In genomic region chr12:82171591-82171990, GRCm38 (mm10) we compare ENCODE assay signal across 8 mouse cellular contexts. TPM values are rescaled to one million over a fixed set of nuclear protein-coding genes. Genes with fewer than 3 reads are reported as not detected.
DNase-seq lines count a peak whose midpoint lies in the region; ATAC-seq lines count a peak whose summit lies in the region.

No protein-coding gene starts in this region.

- WGBS in heart, embryonic 10.5 days = 16% methylated on average over 10 of the region's 10 CpGs
- 12% methylated on average over 10 of the region's 10 CpGs for WGBS in kidney, embryonic 14.5 days
- 26% methylated on average over 10 of the region's 10 CpGs for WGBS in liver, embryonic 11.5 days

- H3K4me3 ChIP-seq in megakaryocyte, embryonic 14.5 days (replicated peaks) = peak overlapping the region; percentile 96
- peak overlapping the region; percentile 96 for H3K4me3 ChIP-seq in heart, embryonic 10.5 days
- H3K4me3 ChIP-seq in kidney, embryonic 14.5 days (ENCODE audit: low read length) = peak overlapping the region; percentile 77
- H3K4me3 ChIP-seq in liver, embryonic 11.5 days (ENCODE audit: low read depth, low read length) = peak overlapping the region; percentile 95

- H3K27me3 ChIP-seq in megakaryocyte, embryonic 14.5 days (replicated peaks) = no peaks in the 10 kb centered on the region
- H3K27me3 ChIP-seq in heart, embryonic 10.5 days (ENCODE audit: insufficient read depth, poor library complexity, severe bottlenecking) = no peaks in the 10 kb centered on the region
- no peaks in the 10 kb centered on the region for H3K27me3 ChIP-seq in kidney, embryonic 14.5 days (ENCODE audit: control insufficient read depth, insufficient read depth, low read length)
- no peaks in the 10 kb centered on the region for H3K27me3 ChIP-seq in liver, embryonic 11.5 days (replicated peaks; ENCODE audit: control insufficient read depth, insufficient read depth, low read length)

- peaks cover 2% of the 10 kb centered on the region for H3K36me3 ChIP-seq in megakaryocyte, embryonic 14.5 days (replicated peaks; ENCODE audit: low read length)
- 0 out of 2 replicates have a peak, but pooled peaks cover 2% of the 10 kb centered on the region for H3K36me3 ChIP-seq in heart, embryonic 10.5 days
- H3K36me3 ChIP-seq in kidney, embryonic 14.5 days (ENCODE audit: control insufficient read depth, insufficient read depth, low read length) = no peaks in the 10 kb centered on the region
- no peaks in the 10 kb centered on the region for H3K36me3 ChIP-seq in liver, embryonic 11.5 days (ENCODE audit: control insufficient read depth, insufficient read depth, low read length)

- H3K9ac ChIP-seq in kidney, embryonic 14.5 days (ENCODE audit: low read depth, low read length) = peak overlapping the region; percentile 95; the same call in 1 of the 2 replicates
- H3K9ac ChIP-seq in liver, embryonic 11.5 days (ENCODE audit: low read depth, low read length) = no peak overlapping the region

- peak overlapping the region; percentile 93 for H3K4me2 ChIP-seq in kidney, embryonic 14.5 days (replicated peaks; ENCODE audit: low read depth, low read length)
- H3K4me2 ChIP-seq in liver, embryonic 11.5 days = peak overlapping the region; percentile 94

- peaks cover 76% of the 10 kb centered on the region for H3K4me1 ChIP-seq in megakaryocyte, embryonic 14.5 days
- peaks cover 45% of the 10 kb centered on the region for H3K4me1 ChIP-seq in heart, embryonic 10.5 days
- peaks cover 19% of the 10 kb centered on the region for H3K4me1 ChIP-seq in kidney, embryonic 14.5 days (ENCODE audit: control insufficient read depth, insufficient read depth, low read length)
- peaks cover 36% of the 10 kb centered on the region for H3K4me1 ChIP-seq in liver, embryonic 11.5 days (replicated peaks; ENCODE audit: control insufficient read depth, insufficient read depth, low read length)

- ATAC-seq in megakaryocyte, adult 5-6 weeks (ENCODE audit: poor library complexity, severe bottlenecking) = no peak
- ATAC-seq in kidney, embryonic 14.5 days (ENCODE audit: low FRiP score, low TSS enrichment) = no peak
- ATAC-seq in liver, embryonic 11.5 days (replicated peaks; ENCODE audit: low FRiP score) = no peak

- peak; percentile 56 to 66 for DNase-seq in cerebellum, postnatal 14 days
- DNase-seq in heart, embryonic 10.5 days (ENCODE audit: low spot score) = peak; percentile 75
- DNase-seq in liver, embryonic 11.5 days (ENCODE audit: low spot score) = no peak
- DNase-seq in natural killer cell, adult 2 months (ENCODE audit: low spot score in 2 of 2) = peak; percentile 24 to 31
- DNase-seq in T-cell, adult 2 months (ENCODE audit: low spot score) = no peak

- H3K27ac ChIP-seq in heart, embryonic 10.5 days = no peak overlapping the region
- peak overlapping the region; percentile 89; the same call in 1 of the 2 replicates for H3K27ac ChIP-seq in kidney, embryonic 14.5 days (ENCODE audit: low read depth, low read length)
- no peak overlapping the region for H3K27ac ChIP-seq in liver, embryonic 11.5 days (ENCODE audit: low read depth, low read length)

- no peaks in the 10 kb centered on the region for H3K9me3 ChIP-seq in megakaryocyte, embryonic 14.5 days
- H3K9me3 ChIP-seq in heart, embryonic 10.5 days = no peaks in the 10 kb centered on the region
- H3K9me3 ChIP-seq in kidney, embryonic 14.5 days (ENCODE audit: control insufficient read depth, low read length) = no peaks in the 10 kb centered on the region
- no peaks in the 10 kb centered on the region for H3K9me3 ChIP-seq in liver, embryonic 11.5 days (ENCODE audit: control insufficient read depth, low read length)

RNA-seq across cellular contexts. Expression of gene Sipa1l1, which starts 2.5 kb away (rescaled TPM):
- 9.3 and 12.0 TPM in 2 replicates for polyA plus RNA-seq in megakaryocyte, embryonic 14.5 days (2012; ENCODE audit: insufficient read depth, low replicate concordance)
- total RNA-seq in megakaryocyte, adult 5-6 weeks (2015) = 7.0 and 7.8 TPM in 2 replicates
- total RNA-seq in megakaryocyte, adult 5-6 weeks (2017) = 8.1 and 8.9 TPM in 2 replicates
- 35.2 and 37.0 TPM in 2 replicates for polyA plus RNA-seq in heart, embryonic 10.5 days (2016; fragmentation: Nextera tagmentation; extraction: Ambion mirVana)
- polyA plus RNA-seq in kidney, embryonic 14.5 days (2014; fragmentation: Nextera tagmentation; extraction: Ambion mirVana) = 28.6 and 43.8 TPM in 2 replicates
- 21.0 and 21.1 TPM in 2 replicates for polyA plus RNA-seq in liver, embryonic 11.5 days (2014; fragmentation: Nextera tagmentation; extraction: Ambion mirVana)

Comparison
In these comparisons a context has a peak if more than half of its experiments do, and no peak if none do; other contexts are left out.
1. DNase-seq: peak in cerebellum, postnatal 14 days (2 of 2), heart, embryonic 10.5 days (single experiment) and natural killer cell, adult 2 months (2 of 2); none in liver, embryonic 11.5 days (single experiment) and T-cell, adult 2 months (single experiment).
2. Peak in every context shown above with its lines, with median percentiles within 50 percentile points of each other: H3K4me3 ChIP-seq.